Mouse (Mus musculus) CH12.LX (cell line): ENCODE results near the gene Dctn1.

Experiments used
- BHLHE40 ChIP-seq: IDR thresholded peaks from 2 replicates; pipeline ENCODE4 v1.6.1; 2011; ENCODE audit warnings: mild to moderate bottlenecking, low read depth, low read length, improper control_type of control experiment
- CHD2 ChIP-seq: IDR thresholded peaks from 2 replicates; pipeline ENCODE4 v1.6.1; 2011; ENCODE audit warnings: low read length, improper control_type of control experiment
- CTCF ChIP-seq, 2 experiments: IDR thresholded peaks in 1 of 2; conservative IDR thresholded peaks in 1 of 2; 2 replicates each; pipeline ENCODE4 v1.5.1; 2011 to 2012; ENCODE audit warnings: low read depth in 2 of 2, low read length in 2 of 2, improper control_type of control experiment in 1 of 2, inconsistent platforms in 1 of 2, mild to moderate bottlenecking in 1 of 2, moderate library complexity in 1 of 2
- EP300 ChIP-seq: IDR thresholded peaks from 2 replicates; pipeline ENCODE4 v1.6.1; 2011; ENCODE audit warnings: low read length, improper control_type of control experiment
- MAFK ChIP-seq: IDR thresholded peaks from 2 replicates; pipeline ENCODE4 v1.6.1; 2011; ENCODE audit warnings: low read length, improper control_type of control experiment; ENCODE audit not compliant: insufficient replicate concordance
- POLR2A ChIP-seq: IDR thresholded peaks from 2 replicates; pipeline ENCODE4 v1.6.1; 2011; ENCODE audit warnings: low read depth, mild to moderate bottlenecking, improper control_type of control experiment, low read length
- UBTF ChIP-seq: IDR thresholded peaks from 2 replicates; pipeline ENCODE4 v1.6.1; 2012; ENCODE audit warnings: low read depth, mild to moderate bottlenecking, inconsistent platforms, low read length, improper control_type of control experiment, moderate library complexity
- USF1 ChIP-seq: IDR thresholded peaks from 2 replicates; pipeline ENCODE4 v1.6.1; 2014; ENCODE audit warnings: low read depth, mild to moderate bottlenecking, inconsistent platforms, low read length, improper control_type of control experiment
- USF2 ChIP-seq: conservative IDR thresholded peaks from 2 replicates; pipeline ENCODE4 v1.6.1; 2011; ENCODE audit warnings: low read depth, low read length, improper control_type of control experiment
- ZNF384 ChIP-seq: IDR thresholded peaks from 2 replicates; pipeline ENCODE4 v1.6.1; 2012; ENCODE audit warnings: low read depth, low read length, improper control_type of control experiment, inconsistent platforms

DNA sequence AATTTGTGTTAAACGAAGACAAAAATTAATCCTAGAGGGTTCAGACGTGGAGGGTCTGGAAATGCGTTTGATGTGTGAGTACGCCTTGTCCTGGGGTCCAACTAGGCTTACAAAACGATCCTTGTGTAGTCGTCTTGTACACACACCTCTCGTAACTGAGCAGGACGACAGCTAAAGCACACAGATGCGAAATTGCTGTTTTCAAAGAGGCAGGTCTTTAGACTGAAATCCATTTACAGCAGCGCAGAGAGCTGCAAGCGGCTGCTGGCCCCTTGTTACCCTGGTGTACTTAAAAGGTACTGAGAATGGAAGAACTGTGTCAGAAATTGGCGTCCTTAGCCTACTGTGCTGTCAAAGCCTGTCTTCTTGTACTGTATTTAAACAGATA is 517 bp downstream of the Dctn1 start:
- TF ChIP-seq CTCF (conservative IDR thresholded peaks at IDR 0.05 in 1 of 2, IDR thresholded peaks at IDR 0.05 in 1 of 2; ENCODE audit: low read depth in 2 of 2, low read length in 2 of 2) (no peak), BHLHE40 (no peak), CHD2 (no peak), MAFK (no peak), UBTF (no peak), POLR2A (no peak), EP300 (no peak), USF1 (no peak), ZNF384 (no peak), USF2 (no peak)
